Mouse (Mus musculus) cerebellum, adult 2 months (tissue): ENCODE results near the gene Kcnj11. TPM values are rescaled to one million over a fixed set of nuclear protein-coding genes. Genes with fewer than 3 reads are reported as not detected.

ENCODE experiments used
- DNase-seq, 2 experiments: peaks; one replicate each; pipeline ENCODE4 v3.0.0; 2021
- H3K27ac ChIP-seq: fragments of 200-500 bp; 2 replicates; pipeline ENCODE4 v1.5.1; 2012; ENCODE audit warnings: low read length, control low read depth, inconsistent platforms; ENCODE audit not compliant: insufficient read depth
- H3K27me3 ChIP-seq: fragments of 200-500 bp; 2 replicates; pipeline ENCODE4 v1.6.1; 2012; ENCODE audit warnings: inconsistent platforms, mild to moderate bottlenecking, low read length, moderate library complexity; ENCODE audit not compliant: control insufficient read depth, insufficient read depth
- H3K4me1 ChIP-seq: fragments of 200-500 bp; 2 replicates; pipeline ENCODE4 v1.6.1; 2011; ENCODE audit warnings: low read length; ENCODE audit not compliant: control insufficient read depth, insufficient read depth
- H3K4me3 ChIP-seq: fragments of 200-500 bp; replicated peaks from 2 replicates; pipeline ENCODE3; 2011; ENCODE audit warnings: mild to moderate bottlenecking, low read depth, low read length, control low read depth; ENCODE audit not compliant: insufficient read depth
- CTCF ChIP-seq: fragments of 200-500 bp; IDR thresholded peaks from 2 replicates; pipeline ENCODE4 v1.5.1; 2011; ENCODE audit warnings: low read depth, mild to moderate bottlenecking, control low read depth, low read length, moderate library complexity, borderline replicate concordance; ENCODE audit not compliant: insufficient read depth
- POLR2A ChIP-seq: fragments of 200-500 bp; IDR thresholded peaks from 2 replicates; pipeline ENCODE4 v1.6.1; 2011; ENCODE audit warnings: low read length, control low read depth, borderline replicate concordance; ENCODE audit not compliant: insufficient read depth
- whole genome bisulfite sequencing: fragments of 180-500 bp; shearing (Covaris S2); methylation state at CpG from one replicate; pipeline ENCODE4 v1.1.7; 2018; 5-methylcytosine and 5-hydroxymethylcytosine counted together
- polyA plus RNA-seq: library from polyadenylated mRNA; depleted of rRNA; stranded (reverse); fragments of >200 nt; gene quantifications from 2 replicates; pipeline ENCODE4 v1.2.3, GENCODE M21; 2012

Kcnj11 gene
- polyA plus RNA-seq, 1 experiment = 42.8 TPM

DNA sequence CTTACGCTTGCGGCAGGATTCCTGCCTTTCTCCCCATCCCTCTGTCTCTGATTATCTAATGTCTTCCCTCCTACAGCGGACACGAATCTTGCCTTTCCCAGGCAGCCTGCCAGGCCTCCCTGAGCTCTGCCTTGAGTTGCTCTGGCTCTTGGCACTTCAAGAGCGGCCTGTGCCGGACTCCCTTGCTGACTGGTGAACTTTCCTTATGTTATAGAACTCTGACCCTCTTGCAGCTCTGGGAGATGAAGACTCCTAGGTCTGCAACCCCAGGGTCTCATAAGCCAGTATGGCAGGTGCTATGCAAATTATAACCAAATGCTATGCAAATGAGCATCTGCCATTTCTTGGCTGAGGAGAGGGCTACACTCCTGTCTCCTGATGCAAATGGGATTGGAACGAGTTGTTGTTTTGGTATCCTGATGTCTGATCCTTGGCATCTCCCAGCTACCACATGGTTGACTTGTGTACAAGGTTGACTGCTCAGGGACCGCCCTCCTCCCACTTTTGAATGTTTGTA lies 2.6 kb upstream of the Kcnj11 start:
- 17% methylated on average over 8 of the region's 8 CpGs for WGBS
- no peak for TF ChIP-seq CTCF
- TF ChIP-seq POLR2A = no peak
- H3K4me3 ChIP-seq = no peak overlapping the region

DNA sequence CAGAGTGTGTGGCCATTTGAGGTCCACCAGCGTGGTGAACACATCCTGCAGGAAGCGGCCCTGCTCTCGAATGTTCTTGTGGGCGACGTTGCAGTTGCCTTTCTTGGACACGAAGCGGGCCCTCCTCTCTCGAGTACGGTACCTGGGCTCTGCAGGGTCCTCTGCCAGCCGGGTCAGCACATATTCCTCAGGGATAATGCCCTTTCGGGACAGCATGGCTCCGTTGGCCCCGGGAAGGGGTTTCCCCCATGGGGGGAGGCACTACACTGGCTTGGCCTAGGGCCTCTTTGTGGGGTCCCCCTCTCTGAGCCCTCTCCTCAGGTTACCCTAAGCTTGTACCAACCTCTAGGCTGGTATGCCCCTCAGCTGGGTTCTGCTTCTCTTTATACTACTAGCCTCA lies 882 bp downstream of the Kcnj11 start:
- H3K4me1 ChIP-seq = peaks cover 50% of the 10 kb centered on the region
- H3K27me3 ChIP-seq = no peaks in the 10 kb centered on the region
- H3K27ac ChIP-seq = peak overlapping the region; percentile 84
- peak overlapping the region; percentile 91 for H3K4me3 ChIP-seq
- WGBS = 25% methylated on average over 13 of the region's 13 CpGs
- DNase-seq = peak; percentile 42 to 64
- TF ChIP-seq CTCF = no peak
- no peak for TF ChIP-seq POLR2A

More for the DNA sequence above, 2.6 kb upstream of the Kcnj11 start:
- peak; percentile 62 to 67 for DNase-seq
- H3K27me3 ChIP-seq = no peaks in the 10 kb centered on the region
- H3K27ac ChIP-seq = no peak overlapping the region
- H3K4me1 ChIP-seq = peaks cover 41% of the 10 kb centered on the region

DNA sequence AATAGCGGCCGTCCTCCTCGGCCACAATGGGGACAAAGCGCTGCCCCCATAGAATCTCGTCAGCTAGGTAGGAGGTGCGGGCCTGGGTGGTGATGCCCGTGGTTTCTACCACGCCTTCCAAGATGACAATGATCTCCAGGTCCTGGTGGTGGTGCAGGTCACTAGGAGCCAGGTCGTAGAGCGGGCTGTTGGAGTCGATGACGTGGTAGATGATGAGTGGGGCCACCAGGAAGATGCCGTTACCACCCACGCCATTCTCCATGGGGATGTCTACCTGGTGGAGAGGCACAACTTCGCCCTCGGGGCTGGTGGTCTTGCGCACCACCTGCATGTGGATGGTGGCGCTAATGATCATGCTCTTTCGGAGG lies 1.7 kb downstream of the Kcnj11 start:
- Histone ChIP-seq H3K27me3 (no peaks in the 10 kb centered on the region), H3K4me1 (peaks cover 46% of the 10 kb centered on the region), H3K27ac (peak overlapping the region; percentile 84), H3K4me3 (peak overlapping the region; percentile 91)
- WGBS = 80% methylated on average over 19 of the region's 19 CpGs
- no peak for DNase-seq
- TF ChIP-seq CTCF (no peak), POLR2A (no peak)

DNA sequence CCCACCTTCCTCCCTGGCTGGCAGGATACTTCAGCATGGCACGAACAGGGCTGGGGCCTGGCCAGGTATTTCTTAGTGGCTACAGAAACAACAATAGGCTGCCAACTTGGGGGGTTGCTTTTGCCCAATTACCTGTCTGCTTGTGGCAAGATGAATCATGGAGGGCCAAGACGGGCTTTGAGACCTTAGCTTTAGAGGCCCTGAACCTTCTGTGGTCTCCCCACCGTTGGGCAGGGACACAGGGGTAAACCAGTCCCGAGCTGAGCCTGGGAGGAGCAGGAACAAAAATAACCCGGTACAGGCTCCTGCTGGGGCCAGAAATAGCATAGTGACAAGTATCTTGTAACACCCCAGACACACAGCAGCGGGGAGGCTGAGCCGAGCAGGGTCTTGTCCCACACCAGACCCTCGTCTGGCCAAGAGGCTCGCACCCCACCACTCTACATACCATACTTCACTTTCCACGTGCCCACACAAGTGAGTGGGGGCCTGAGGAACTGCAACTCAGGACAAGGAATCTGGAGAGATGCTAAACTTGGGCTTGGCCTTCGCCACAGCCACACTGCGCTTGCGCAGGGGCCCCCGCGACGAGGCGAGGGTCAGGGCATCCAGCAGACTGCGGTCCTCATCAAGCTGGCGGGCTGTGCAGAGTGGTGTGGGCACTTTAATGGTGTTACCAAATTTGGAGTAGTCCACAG lies 2.2 kb downstream of the Kcnj11 start:
- peak; percentile 78 to 79 for DNase-seq
- peaks cover 41% of the 10 kb centered on the region for H3K4me1 ChIP-seq
- no peaks in the 10 kb centered on the region for H3K27me3 ChIP-seq
- H3K27ac ChIP-seq = peak overlapping the region; percentile 84
- whole genome bisulfite sequencing = 33% methylated on average over 19 of the region's 19 CpGs
- peak overlapping the region; percentile 91 for H3K4me3 ChIP-seq
- no peak for TF ChIP-seq POLR2A
- no peak for TF ChIP-seq CTCF

DNA sequence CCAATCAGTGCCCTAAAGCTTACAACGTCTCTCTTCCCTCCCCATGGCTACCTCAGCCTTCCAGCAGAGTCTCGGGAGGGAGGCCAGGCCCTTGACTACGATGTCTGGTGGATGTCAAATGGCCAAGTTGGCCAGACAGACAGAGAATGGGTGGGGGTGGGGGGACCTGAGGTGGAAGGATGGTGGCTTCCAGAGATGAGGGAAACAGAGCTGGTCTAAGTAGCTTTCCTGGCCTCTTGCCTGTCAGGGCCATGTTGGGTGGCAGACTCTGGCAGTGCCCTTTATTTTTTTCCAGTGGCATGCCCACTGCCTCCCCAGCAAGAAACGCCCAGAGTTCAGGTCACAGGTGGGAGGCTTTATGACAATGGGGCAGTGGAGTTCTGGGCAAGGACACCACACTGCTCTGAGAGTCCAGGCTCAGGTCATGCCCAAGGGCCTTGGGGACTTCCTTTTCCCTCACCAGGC lies 3.2 kb downstream of the Kcnj11 start:
- 8% methylated on average over 4 of the region's 4 CpGs for WGBS
- Histone ChIP-seq H3K27me3 (no peaks in the 10 kb centered on the region), H3K4me1 (peaks cover 34% of the 10 kb centered on the region), H3K4me3 (peak overlapping the region; percentile 91), H3K27ac (peak overlapping the region; percentile 84)
- TF ChIP-seq POLR2A = no peak
- TF ChIP-seq CTCF = no peak
- DNase-seq = peak; percentile 53 to 54

DNA sequence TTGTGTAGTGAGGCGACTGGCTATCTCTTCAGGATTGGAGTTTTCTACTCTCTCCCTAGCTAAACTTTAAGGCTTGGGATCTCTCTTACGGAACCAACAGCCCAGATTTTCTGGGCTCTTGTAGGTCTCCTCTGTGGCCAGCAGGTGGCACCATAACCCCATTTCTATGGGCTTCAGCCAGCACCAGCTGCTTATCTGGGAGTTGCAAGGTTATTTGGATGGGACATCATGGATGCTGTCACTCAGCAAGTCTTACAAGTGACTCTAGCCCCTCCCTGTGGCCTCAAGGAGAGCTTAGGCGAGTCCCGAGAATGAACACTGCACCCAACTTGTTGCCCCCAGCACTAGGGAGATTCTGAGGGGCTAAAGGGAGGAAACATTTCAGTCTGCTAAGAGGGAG lies 4.4 kb downstream of the Kcnj11 start:
- H3K27ac ChIP-seq = no peak overlapping the region
- DNase-seq = peak; percentile 75 to 82
- peak overlapping the region; percentile 91 for H3K4me3 ChIP-seq
- TF ChIP-seq POLR2A = no peak
- peak; percentile 97 for TF ChIP-seq CTCF
- WGBS = 4% methylated on average over 4 of the region's 4 CpGs
- peaks cover 34% of the 10 kb centered on the region for H3K4me1 ChIP-seq
- H3K27me3 ChIP-seq = no peaks in the 10 kb centered on the region

DNA sequence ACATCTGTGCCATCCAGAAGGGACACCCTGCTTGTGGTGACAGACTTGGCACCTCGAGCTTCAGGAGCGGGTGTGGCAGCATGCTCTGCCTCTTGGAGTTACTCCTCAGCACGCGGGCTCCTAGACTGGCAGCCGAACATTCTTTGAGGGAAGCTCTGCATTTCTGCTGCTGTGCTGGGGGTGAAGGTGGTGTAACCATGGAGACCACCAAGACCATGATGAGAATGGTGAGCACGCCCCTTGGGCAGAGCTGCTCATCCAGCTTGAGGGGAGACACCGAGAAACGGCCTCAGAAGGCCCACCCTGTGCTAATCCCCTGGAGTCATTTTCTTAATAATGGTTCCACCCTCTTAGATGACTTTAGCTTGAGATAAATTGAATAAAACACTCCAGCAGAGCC lies 7.8 kb downstream of the Kcnj11 start:
- no peak overlapping the region for H3K4me3 ChIP-seq
- H3K4me1 ChIP-seq = peaks cover 22% of the 10 kb centered on the region
- DNase-seq = no peak
- no peak for TF ChIP-seq POLR2A
- TF ChIP-seq CTCF = no peak
- WGBS = 53% methylated on average over 8 of the region's 8 CpGs
- H3K27ac ChIP-seq = no peak overlapping the region
- no peaks in the 10 kb centered on the region for H3K27me3 ChIP-seq

DNA sequence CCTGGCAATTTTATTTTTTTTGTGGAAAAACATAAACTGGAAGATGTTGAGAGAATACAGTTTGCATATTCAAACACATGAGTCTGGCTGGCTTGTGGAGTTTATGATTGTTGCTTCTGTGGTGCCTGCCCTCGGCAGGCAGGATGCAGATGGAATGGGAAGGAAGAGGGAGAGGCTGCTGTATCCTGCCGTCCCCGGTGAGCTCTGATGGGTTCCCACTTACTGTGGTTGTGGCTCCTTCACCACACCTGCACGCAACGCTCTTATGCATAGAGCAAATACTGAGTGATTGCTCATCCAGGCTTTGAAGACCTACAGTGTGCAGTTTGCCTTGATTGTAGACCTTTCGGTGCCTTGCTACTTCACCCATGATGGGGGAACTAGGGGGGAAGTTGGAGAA lies 12.3 kb downstream of the Kcnj11 start:
- no peak for TF ChIP-seq POLR2A

More for the DNA sequence above, 12.3 kb downstream of the Kcnj11 start:
- H3K4me3 ChIP-seq = no peak overlapping the region
- peaks cover 4% of the 10 kb centered on the region; the same call in 1 of the 2 replicates for H3K4me1 ChIP-seq
- no peaks in the 10 kb centered on the region for H3K27me3 ChIP-seq
- H3K27ac ChIP-seq = no peak overlapping the region
- 86% methylated on average over 6 of the region's 6 CpGs for WGBS
- no peak for DNase-seq
